Mouse (Mus musculus): ENCODE results near the gene Cep85l. TPM values are rescaled to one million over a fixed set of nuclear protein-coding genes. Genes with fewer than 3 reads are reported as not detected.

Gene Cep85l
- total and polyA plus RNA-seq, 2 experiments from 2014 or later: 6.0 to 15.2 TPM

- WGBS: 16% methylated on average over 3 of the region's 3 CpGs
- H3K4me1 ChIP-seq (ENCODE audit: insufficient read depth, low read length): no peaks in the 10 kb centered on the region
- no peak for ATAC-seq (ENCODE audit: low FRiP score)
- TF ChIP-seq CTCF (IDR thresholded peaks at IDR 0.05): peak; percentile 70
- H3K4me2 ChIP-seq (ENCODE audit: low read depth, low read length, poor library complexity, severe bottlenecking): no peak overlapping the region
- no peaks in the 10 kb centered on the region for H3K9me3 ChIP-seq (ENCODE audit: low read length)
- peak; percentile 63 for DNase-seq (ENCODE audit: low spot score)
- no peaks in the 10 kb centered on the region for H3K27me3 ChIP-seq (ENCODE audit: insufficient read depth, low read length)
- no peak overlapping the region for H3K27ac ChIP-seq (ENCODE audit: low read depth, low read length)
- H3K36me3 ChIP-seq (ENCODE audit: insufficient read depth, low read length): no peaks in the 10 kb centered on the region
- no peak overlapping the region for H3K4me3 ChIP-seq (ENCODE audit: low read depth, low read length)
- H3K9ac ChIP-seq (replicated peaks; ENCODE audit: low read length, poor library complexity, severe bottlenecking): no peak overlapping the region
Observed at GRCm38 (mm10) chr10:53305867-53306266, 73.9 kb downstream of the Cep85l start.

- no peak overlapping the region for H3K4me2 ChIP-seq (ENCODE audit: low read depth, low read length, poor library complexity, severe bottlenecking)
- no peak overlapping the region for H3K27ac ChIP-seq (ENCODE audit: low read depth, low read length)
- TF ChIP-seq CTCF (IDR thresholded peaks at IDR 0.05): no peak
- ATAC-seq (ENCODE audit: low FRiP score) (no peak), DNase-seq (ENCODE audit: low spot score) (no peak)
- no peaks in the 10 kb centered on the region for H3K27me3 ChIP-seq (ENCODE audit: insufficient read depth, low read length)
- no peaks in the 10 kb centered on the region for H3K4me1 ChIP-seq (ENCODE audit: insufficient read depth, low read length)
- no peak overlapping the region for H3K9ac ChIP-seq (replicated peaks; ENCODE audit: low read length, poor library complexity, severe bottlenecking)
- H3K36me3 ChIP-seq (ENCODE audit: insufficient read depth, low read length): peaks cover 12% of the 10 kb centered on the region
- no peak overlapping the region for H3K4me3 ChIP-seq (ENCODE audit: low read depth, low read length)
- H3K9me3 ChIP-seq (ENCODE audit: low read length): no peaks in the 10 kb centered on the region
Observed at GRCm38 (mm10) chr10:53285147-53285546, 94.6 kb downstream of the Cep85l start.

DNA sequence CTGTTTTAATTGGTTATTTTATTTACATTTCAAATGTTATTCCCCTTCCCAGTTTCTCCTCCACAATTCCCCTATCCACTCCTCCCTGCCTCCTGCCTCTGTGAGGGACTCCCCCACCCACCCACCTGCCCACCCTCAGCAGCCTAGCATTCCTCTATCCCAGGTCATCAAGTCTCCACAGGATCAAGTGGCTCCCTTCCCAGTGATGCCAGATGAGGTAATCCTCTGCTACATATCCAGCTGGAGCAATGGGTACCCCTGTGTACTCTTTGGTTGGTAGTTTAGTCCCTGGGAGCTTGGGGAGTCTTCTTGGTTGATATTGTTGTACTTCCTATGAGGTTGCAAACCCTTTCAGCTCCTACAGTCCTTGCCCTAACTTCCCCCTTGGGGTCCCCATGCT, 107.5 kb downstream of the Cep85l start:
- H3K27me3 ChIP-seq (ENCODE audit: insufficient read depth, low read length): no peaks in the 10 kb centered on the region
- no peaks in the 10 kb centered on the region for H3K4me1 ChIP-seq (ENCODE audit: insufficient read depth, low read length)
- no peaks in the 10 kb centered on the region for H3K36me3 ChIP-seq (ENCODE audit: insufficient read depth, low read length)
- no peaks in the 10 kb centered on the region for H3K9me3 ChIP-seq (ENCODE audit: low read length)
- ATAC-seq (ENCODE audit: low FRiP score) (no peak), DNase-seq (ENCODE audit: low spot score) (no peak)
- H3K4me3 ChIP-seq (ENCODE audit: low read depth, low read length): no peak overlapping the region
- no peak overlapping the region for H3K9ac ChIP-seq (replicated peaks; ENCODE audit: low read length, poor library complexity, severe bottlenecking)
- no peak overlapping the region for H3K4me2 ChIP-seq (ENCODE audit: low read depth, low read length, poor library complexity, severe bottlenecking)
- H3K27ac ChIP-seq (ENCODE audit: low read depth, low read length): no peak overlapping the region
- TF ChIP-seq CTCF (IDR thresholded peaks at IDR 0.05): no peak

- DNase-seq (ENCODE audit: low spot score) (no peak), ATAC-seq (ENCODE audit: low FRiP score) (no peak)
- no peak overlapping the region for H3K9ac ChIP-seq (replicated peaks; ENCODE audit: low read length, poor library complexity, severe bottlenecking)
- H3K4me1 ChIP-seq (ENCODE audit: insufficient read depth, low read length): no peaks in the 10 kb centered on the region
- no peak for TF ChIP-seq CTCF (IDR thresholded peaks at IDR 0.05)
- no peaks in the 10 kb centered on the region for H3K36me3 ChIP-seq (ENCODE audit: insufficient read depth, low read length)
- 20% methylated on average over 1 of the region's 1 CpGs for WGBS
- no peak overlapping the region for H3K4me3 ChIP-seq (ENCODE audit: low read depth, low read length)
- H3K4me2 ChIP-seq (ENCODE audit: low read depth, low read length, poor library complexity, severe bottlenecking): no peak overlapping the region
- H3K27me3 ChIP-seq (ENCODE audit: insufficient read depth, low read length): no peaks in the 10 kb centered on the region
- no peak overlapping the region for H3K27ac ChIP-seq (ENCODE audit: low read depth, low read length)
- no peaks in the 10 kb centered on the region for H3K9me3 ChIP-seq (ENCODE audit: low read length)
Observed at GRCm38 (mm10) chr10:53262021-53262420, 117.7 kb downstream of the Cep85l start.

GRCm38 (mm10) chr10:53235381-53235780, 144.4 kb downstream of the Cep85l start:
- 63% methylated on average over 6 of the region's 6 CpGs for WGBS
- no peak for DNase-seq (ENCODE audit: low spot score)
- no peak overlapping the region for H3K4me3 ChIP-seq (ENCODE audit: low read depth, low read length)

GRCm38 (mm10) chr10:53234683-53235082, 145.1 kb downstream of the Cep85l start:
- Histone ChIP-seq H3K27me3 (ENCODE audit: insufficient read depth, low read length) (no peaks in the 10 kb centered on the region), H3K9me3 (ENCODE audit: low read length) (no peaks in the 10 kb centered on the region), H3K9ac (replicated peaks; ENCODE audit: low read length, poor library complexity, severe bottlenecking) (no peak overlapping the region), H3K4me2 (ENCODE audit: low read depth, low read length, poor library complexity, severe bottlenecking) (no peak overlapping the region), H3K4me3 (ENCODE audit: low read depth, low read length) (no peak overlapping the region), H3K4me1 (ENCODE audit: insufficient read depth, low read length) (no peaks in the 10 kb centered on the region), H3K27ac (ENCODE audit: low read depth, low read length) (no peak overlapping the region), H3K36me3 (ENCODE audit: insufficient read depth, low read length) (no peaks in the 10 kb centered on the region)
- no peak for TF ChIP-seq CTCF (IDR thresholded peaks at IDR 0.05)
- DNase-seq (ENCODE audit: low spot score): no peak
- ATAC-seq (ENCODE audit: low FRiP score): no peak
- WGBS: 88% methylated on average over 2 of the region's 2 CpGs

More at GRCm38 (mm10) chr10:53235381-53235780, 144.4 kb downstream of the Cep85l start:
- H3K27me3 ChIP-seq (ENCODE audit: insufficient read depth, low read length): no peaks in the 10 kb centered on the region
- no peak for TF ChIP-seq CTCF (IDR thresholded peaks at IDR 0.05)
- no peaks in the 10 kb centered on the region for H3K9me3 ChIP-seq (ENCODE audit: low read length)
- no peak for ATAC-seq (ENCODE audit: low FRiP score)
- no peak overlapping the region for H3K4me2 ChIP-seq (ENCODE audit: low read depth, low read length, poor library complexity, severe bottlenecking)
- no peaks in the 10 kb centered on the region for H3K4me1 ChIP-seq (ENCODE audit: insufficient read depth, low read length)
- no peak overlapping the region for H3K9ac ChIP-seq (replicated peaks; ENCODE audit: low read length, poor library complexity, severe bottlenecking)
- no peak overlapping the region for H3K27ac ChIP-seq (ENCODE audit: low read depth, low read length)
- no peaks in the 10 kb centered on the region for H3K36me3 ChIP-seq (ENCODE audit: insufficient read depth, low read length)

Measured in midbrain, postnatal 0 days (tissue).